Mouse (Mus musculus): ENCODE results near the gene Hemk1. TPM values are rescaled to one million over a fixed set of nuclear protein-coding genes. Genes with fewer than 3 reads are reported as not detected.

The Hemk1 gene
- polyA plus RNA-seq, 1 experiment from 2014 or later = 19.2 TPM

- Histone ChIP-seq H3K4me2 (ENCODE audit: low read length) (no peak overlapping the region), H3K36me3 (ENCODE audit: control insufficient read depth, insufficient read depth, low read length) (no peaks in the 10 kb centered on the region), H3K27me3 (ENCODE audit: control insufficient read depth, insufficient read depth, low read depth, low read length) (no peaks in the 10 kb centered on the region), H3K4me1 (ENCODE audit: control insufficient read depth, insufficient read depth, low read length) (no peaks in the 10 kb centered on the region), H3K4me3 (ENCODE audit: low read depth, low read length) (no peak overlapping the region), H3K27ac (ENCODE audit: low read length) (no peak overlapping the region), H3K9me3 (replicated peaks; ENCODE audit: control insufficient read depth, low read length, poor library complexity, severe bottlenecking) (no peaks in the 10 kb centered on the region), H3K9ac (ENCODE audit: low read depth, low read length) (no peak overlapping the region)
- 68% methylated on average over 6 of the region's 6 CpGs for WGBS
- ATAC-seq = no peak
Observed at GRCm38 (mm10) chr9:107323558-107323957, 14.6 kb downstream of the Hemk1 start.

DNA sequence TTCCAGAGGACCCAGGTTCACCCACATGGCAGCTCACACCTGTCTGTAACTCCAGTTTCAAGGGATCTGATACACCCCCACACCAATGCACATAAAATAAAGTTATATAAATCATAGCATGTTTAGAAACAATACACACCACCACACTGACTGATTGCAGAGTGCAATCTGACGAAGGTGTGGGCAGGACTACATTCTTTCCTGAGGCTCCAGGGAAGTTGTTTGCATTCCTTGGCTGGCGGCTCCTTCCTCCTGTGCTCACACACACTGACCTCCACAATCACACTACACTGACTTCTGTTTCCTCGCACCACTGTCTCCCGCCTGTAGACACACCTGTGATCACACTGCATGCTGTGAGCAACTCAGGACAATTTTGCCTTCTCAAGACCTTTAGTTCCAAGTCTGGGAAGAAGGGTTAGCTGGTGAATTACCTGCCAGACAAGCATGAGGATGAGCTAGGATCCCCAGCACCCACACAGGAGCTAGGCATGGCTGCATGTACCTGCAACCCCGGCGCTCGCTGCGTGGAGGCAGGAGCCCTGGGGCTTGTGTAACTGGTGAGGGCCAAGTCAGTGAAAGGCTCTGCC lies 15.6 kb downstream of the Hemk1 start:
- no peak for ATAC-seq
- H3K9me3 ChIP-seq (replicated peaks; ENCODE audit: control insufficient read depth, low read length, poor library complexity, severe bottlenecking) = no peaks in the 10 kb centered on the region
- no peak overlapping the region for H3K9ac ChIP-seq (ENCODE audit: low read depth, low read length)
- H3K36me3 ChIP-seq (ENCODE audit: control insufficient read depth, insufficient read depth, low read length) = no peaks in the 10 kb centered on the region
- H3K4me1 ChIP-seq (ENCODE audit: control insufficient read depth, insufficient read depth, low read length) = no peaks in the 10 kb centered on the region
- no peak overlapping the region for H3K4me3 ChIP-seq (ENCODE audit: low read depth, low read length)
- 87% methylated on average over 8 of the region's 8 CpGs for WGBS
- no peaks in the 10 kb centered on the region for H3K27me3 ChIP-seq (ENCODE audit: control insufficient read depth, insufficient read depth, low read depth, low read length)
- H3K4me2 ChIP-seq (ENCODE audit: low read length) = no peak overlapping the region
- no peak overlapping the region for H3K27ac ChIP-seq (ENCODE audit: low read length)

- Histone ChIP-seq H3K4me1 (ENCODE audit: control insufficient read depth, insufficient read depth, low read length) (no peaks in the 10 kb centered on the region), H3K27ac (ENCODE audit: low read length) (no peak overlapping the region), H3K27me3 (ENCODE audit: control insufficient read depth, insufficient read depth, low read depth, low read length) (no peaks in the 10 kb centered on the region), H3K4me3 (ENCODE audit: low read depth, low read length) (no peak overlapping the region), H3K36me3 (ENCODE audit: control insufficient read depth, insufficient read depth, low read length) (no peaks in the 10 kb centered on the region), H3K9ac (ENCODE audit: low read depth, low read length) (no peak overlapping the region), H3K9me3 (replicated peaks; ENCODE audit: control insufficient read depth, low read length, poor library complexity, severe bottlenecking) (no peaks in the 10 kb centered on the region), H3K4me2 (ENCODE audit: low read length) (no peak overlapping the region)
- no peak for ATAC-seq
- 74% methylated on average over 2 of the region's 2 CpGs for WGBS
Observed at GRCm38 (mm10) chr9:107315791-107316190, 22.4 kb downstream of the Hemk1 start.

DNA sequence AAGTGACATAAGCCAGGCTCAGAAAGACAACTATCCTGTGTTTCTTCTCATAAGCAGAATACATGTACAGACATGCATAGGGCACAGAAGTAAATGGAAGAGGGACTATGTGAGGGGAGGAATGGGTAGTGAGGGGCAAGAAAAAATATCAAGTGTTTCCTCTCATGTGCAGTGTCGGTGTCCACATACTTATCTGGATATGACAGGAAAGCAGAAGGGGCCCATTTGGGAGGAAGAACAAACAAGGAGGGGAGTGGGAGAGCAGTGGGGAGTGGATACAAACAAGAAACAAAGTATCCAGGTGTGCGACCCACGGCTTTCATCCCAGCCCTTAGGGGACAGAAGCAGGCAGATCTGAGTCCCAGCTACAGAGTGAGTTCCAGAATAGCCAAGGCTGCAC lies 24.2 kb downstream of the Hemk1 start:
- H3K9ac ChIP-seq (ENCODE audit: low read depth, low read length) = no peak overlapping the region
- 91% methylated on average over 3 of the region's 3 CpGs for WGBS
- H3K4me2 ChIP-seq (ENCODE audit: low read length) = no peak overlapping the region
- ATAC-seq = no peak
- H3K9me3 ChIP-seq (replicated peaks; ENCODE audit: control insufficient read depth, low read length, poor library complexity, severe bottlenecking) = no peaks in the 10 kb centered on the region
- H3K4me1 ChIP-seq (ENCODE audit: control insufficient read depth, insufficient read depth, low read length) = no peaks in the 10 kb centered on the region
- no peak overlapping the region for H3K4me3 ChIP-seq (ENCODE audit: low read depth, low read length)
- H3K27me3 ChIP-seq (ENCODE audit: control insufficient read depth, insufficient read depth, low read depth, low read length) = no peaks in the 10 kb centered on the region
- no peaks in the 10 kb centered on the region for H3K36me3 ChIP-seq (ENCODE audit: control insufficient read depth, insufficient read depth, low read length)
- no peak overlapping the region for H3K27ac ChIP-seq (ENCODE audit: low read length)

- 67% methylated on average over 10 of the region's 10 CpGs for WGBS
- Histone ChIP-seq H3K27ac (ENCODE audit: low read length) (no peak overlapping the region), H3K4me1 (ENCODE audit: control insufficient read depth, insufficient read depth, low read length) (no peaks in the 10 kb centered on the region), H3K9me3 (replicated peaks; ENCODE audit: control insufficient read depth, low read length, poor library complexity, severe bottlenecking) (no peaks in the 10 kb centered on the region), H3K9ac (ENCODE audit: low read depth, low read length) (no peak overlapping the region), H3K4me3 (ENCODE audit: low read depth, low read length) (no peak overlapping the region), H3K4me2 (ENCODE audit: low read length) (no peak overlapping the region), H3K27me3 (ENCODE audit: control insufficient read depth, insufficient read depth, low read depth, low read length) (no peaks in the 10 kb centered on the region), H3K36me3 (ENCODE audit: control insufficient read depth, insufficient read depth, low read length) (no peaks in the 10 kb centered on the region)
- ATAC-seq = no peak
Observed at GRCm38 (mm10) chr9:107312811-107313584, 25.2 kb downstream of the Hemk1 start.

GRCm38 (mm10) chr9:107309600-107309999 lies 28.6 kb downstream of the Hemk1 start:
- Histone ChIP-seq H3K4me1 (ENCODE audit: control insufficient read depth, insufficient read depth, low read length) (no peaks in the 10 kb centered on the region), H3K9ac (ENCODE audit: low read depth, low read length) (no peak overlapping the region), H3K9me3 (replicated peaks; ENCODE audit: control insufficient read depth, low read length, poor library complexity, severe bottlenecking) (no peaks in the 10 kb centered on the region), H3K36me3 (ENCODE audit: control insufficient read depth, insufficient read depth, low read length) (no peaks in the 10 kb centered on the region), H3K4me2 (ENCODE audit: low read length) (no peak overlapping the region), H3K27ac (ENCODE audit: low read length) (no peak overlapping the region), H3K4me3 (ENCODE audit: low read depth, low read length) (no peak overlapping the region), H3K27me3 (ENCODE audit: control insufficient read depth, insufficient read depth, low read depth, low read length) (no peaks in the 10 kb centered on the region)
- ATAC-seq = no peak
- 74% methylated on average over 5 of the region's 5 CpGs for WGBS

DNA sequence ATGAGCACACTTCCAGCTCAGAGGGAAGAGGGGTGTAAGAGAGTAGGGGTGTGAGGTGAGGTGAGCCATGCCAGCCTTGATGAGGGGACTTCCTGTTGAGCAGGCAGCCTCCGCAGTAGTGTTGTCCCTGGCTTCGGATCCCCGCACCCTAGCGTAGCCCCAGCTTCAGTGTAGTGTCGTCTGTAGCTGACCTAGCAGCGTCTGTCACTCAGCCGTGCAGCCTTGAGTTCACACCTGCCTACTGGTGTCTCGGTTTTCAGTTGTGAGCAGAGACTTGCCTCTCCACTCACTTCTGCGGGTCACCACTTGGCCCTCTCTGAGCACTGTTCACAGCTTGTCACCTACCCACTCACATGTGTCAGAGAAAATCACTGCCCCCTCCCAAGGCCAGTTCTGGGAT lies 29.0 kb downstream of the Hemk1 start:
- ATAC-seq = no peak
- Histone ChIP-seq H3K4me2 (ENCODE audit: low read length) (no peak overlapping the region), H3K36me3 (ENCODE audit: control insufficient read depth, insufficient read depth, low read length) (no peaks in the 10 kb centered on the region), H3K9me3 (replicated peaks; ENCODE audit: control insufficient read depth, low read length, poor library complexity, severe bottlenecking) (no peaks in the 10 kb centered on the region), H3K4me3 (ENCODE audit: low read depth, low read length) (no peak overlapping the region), H3K27ac (ENCODE audit: low read length) (no peak overlapping the region), H3K9ac (ENCODE audit: low read depth, low read length) (no peak overlapping the region), H3K27me3 (ENCODE audit: control insufficient read depth, insufficient read depth, low read depth, low read length) (no peaks in the 10 kb centered on the region), H3K4me1 (ENCODE audit: control insufficient read depth, insufficient read depth, low read length) (no peaks in the 10 kb centered on the region)
- 81% methylated on average over 9 of the region's 9 CpGs for WGBS

DNA sequence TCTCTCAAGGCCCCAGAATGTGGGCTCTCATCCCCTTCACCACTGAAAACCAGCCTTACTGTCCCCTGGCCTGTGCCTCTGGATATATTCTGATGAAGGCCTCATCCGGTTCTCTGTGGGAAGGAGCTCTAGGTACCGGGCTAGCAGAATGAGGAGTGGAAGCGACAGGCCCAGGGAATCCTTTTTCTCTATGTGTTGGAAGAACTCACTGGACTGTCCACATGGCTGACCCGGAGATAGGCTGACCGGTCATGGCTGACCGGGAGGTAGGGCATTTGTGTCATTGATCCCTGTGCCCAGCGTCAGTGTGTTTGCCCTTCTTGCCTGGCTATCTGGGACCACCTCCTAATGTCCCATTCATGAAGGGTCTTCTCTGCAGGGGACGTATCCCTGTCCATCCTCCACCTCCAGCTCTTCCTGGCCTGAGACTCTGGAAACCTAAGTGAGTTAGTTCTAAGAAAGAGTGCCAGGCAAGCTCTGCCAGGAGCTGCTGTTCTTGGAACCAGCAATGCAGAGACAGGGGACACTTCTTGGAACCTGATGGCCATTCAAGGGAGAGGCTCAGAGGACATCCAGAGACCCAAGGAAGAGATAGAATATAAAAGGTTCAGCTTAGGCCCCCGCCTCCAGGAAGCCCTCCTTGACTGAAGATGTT lies 29.7 kb downstream of the Hemk1 start:
- Histone ChIP-seq H3K36me3 (ENCODE audit: control insufficient read depth, insufficient read depth, low read length) (no peaks in the 10 kb centered on the region), H3K4me3 (ENCODE audit: low read depth, low read length) (no peak overlapping the region), H3K9me3 (replicated peaks; ENCODE audit: control insufficient read depth, low read length, poor library complexity, severe bottlenecking) (no peaks in the 10 kb centered on the region), H3K4me1 (ENCODE audit: control insufficient read depth, insufficient read depth, low read length) (no peaks in the 10 kb centered on the region), H3K27ac (ENCODE audit: low read length) (no peak overlapping the region), H3K27me3 (ENCODE audit: control insufficient read depth, insufficient read depth, low read depth, low read length) (no peaks in the 10 kb centered on the region), H3K9ac (ENCODE audit: low read depth, low read length) (no peak overlapping the region), H3K4me2 (ENCODE audit: low read length) (no peak overlapping the region)
- no peak for ATAC-seq
- WGBS = 87% methylated on average over 9 of the region's 9 CpGs

GRCm38 (mm10) chr9:107307886-107308285 lies 30.3 kb downstream of the Hemk1 start:
- H3K4me1 ChIP-seq (ENCODE audit: control insufficient read depth, insufficient read depth, low read length) = no peaks in the 10 kb centered on the region
- no peaks in the 10 kb centered on the region for H3K9me3 ChIP-seq (replicated peaks; ENCODE audit: control insufficient read depth, low read length, poor library complexity, severe bottlenecking)
- H3K9ac ChIP-seq (ENCODE audit: low read depth, low read length) = no peak overlapping the region
- ATAC-seq = no peak
- 77% methylated on average over 11 of the region's 12 CpGs for WGBS
- H3K27me3 ChIP-seq (ENCODE audit: control insufficient read depth, insufficient read depth, low read depth, low read length) = no peaks in the 10 kb centered on the region
- no peak overlapping the region for H3K27ac ChIP-seq (ENCODE audit: low read length)
- no peaks in the 10 kb centered on the region for H3K36me3 ChIP-seq (ENCODE audit: control insufficient read depth, insufficient read depth, low read length)
- H3K4me2 ChIP-seq (ENCODE audit: low read length) = no peak overlapping the region
- no peak overlapping the region for H3K4me3 ChIP-seq (ENCODE audit: low read depth, low read length)

All from midbrain, embryonic 16.5 days (tissue).